Mouse (Mus musculus) E14TG2a.4 (cell line): ENCODE data around the gene Trim62.

Experiments
- H3K27me3 ChIP-seq: 2 replicates; pipeline ENCODE4 v1.6.1; 2014; ENCODE audit warnings: low read length, control low read depth; ENCODE audit not compliant: insufficient read depth
- H3K36me3 ChIP-seq: 2 replicates; pipeline ENCODE4 v1.6.1; 2014; ENCODE audit warnings: low read length, control low read depth; ENCODE audit not compliant: insufficient read depth
- H3K4me1 ChIP-seq: replicated peaks from 2 replicates; pipeline ENCODE4 v1.6.1; 2014; ENCODE audit warnings: low read depth, low read length, control low read depth
- H3K4me3 ChIP-seq: replicated peaks from 2 replicates; pipeline ENCODE4 v1.5.1; 2014; ENCODE audit warnings: mild to moderate bottlenecking, low read length
- H3K9me3 ChIP-seq: 2 replicates; pipeline ENCODE4 v1.6.1; 2014; ENCODE audit warnings: low read length, control low read depth
- CTCF ChIP-seq: conservative IDR thresholded peaks from 2 replicates; pipeline ENCODE4 v1.5.1; 2014; ENCODE audit warnings: low read length
- NANOG ChIP-seq: IDR thresholded peaks from 2 replicates; pipeline ENCODE4 v1.6.1; 2014; ENCODE audit warnings: borderline replicate concordance, low read length, mixed read lengths
- POU5F1 ChIP-seq: IDR thresholded peaks from 2 replicates; pipeline ENCODE4 v1.6.1; 2014; ENCODE audit warnings: low read length, borderline replicate concordance

Trim62 gene

GRCm38 (mm10) chr4:128883379-128883781 is at the start of gene Trim62:
TSS of gene Trim62 (plus strand) at chr4:128883580.
- Histone ChIP-seq H3K4me1 (peaks cover 37% of the 10 kb centered on the region), H3K4me3 (peak within 1 kb of the TSS; percentile 90), H3K36me3 (no peaks in the 10 kb centered on the region), H3K27me3 (peaks cover 72% of the 10 kb centered on the region), H3K9me3 (peaks cover 6% of the 10 kb centered on the region)
- TF ChIP-seq POU5F1 = no peak
- no peak for TF ChIP-seq CTCF
- TF ChIP-seq NANOG = no peak

GRCm38 (mm10) chr4:128838202-128838601 is 45.2 kb upstream of the Trim62 start:
- Histone ChIP-seq H3K36me3 (no peaks in the 10 kb centered on the region), H3K4me1 (peaks cover 29% of the 10 kb centered on the region), H3K27me3 (peaks cover 22% of the 10 kb centered on the region), H3K4me3 (no peak overlapping the region), H3K9me3 (no peaks in the 10 kb centered on the region)
- TF ChIP-seq NANOG (no peak), CTCF (no peak), POU5F1 (no peak)

GRCm38 (mm10) chr4:128839811-128840738 is 43.3 kb upstream of the Trim62 start:
- no peak for TF ChIP-seq POU5F1
- Histone ChIP-seq H3K4me3 (no peak overlapping the region), H3K9me3 (no peaks in the 10 kb centered on the region), H3K36me3 (no peaks in the 10 kb centered on the region), H3K4me1 (peaks cover 42% of the 10 kb centered on the region), H3K27me3 (peaks cover 22% of the 10 kb centered on the region)

GRCm38 (mm10) chr4:128841259-128841658 is 42.1 kb upstream of the Trim62 start:
- peaks cover 19% of the 10 kb centered on the region for H3K27me3 ChIP-seq
- H3K4me3 ChIP-seq = no peak overlapping the region
- H3K4me1 ChIP-seq = peaks cover 42% of the 10 kb centered on the region
- no peaks in the 10 kb centered on the region for H3K36me3 ChIP-seq
- TF ChIP-seq POU5F1 = no peak
- no peaks in the 10 kb centered on the region for H3K9me3 ChIP-seq

- Histone ChIP-seq H3K36me3 (no peaks in the 10 kb centered on the region), H3K4me1 (peaks cover 36% of the 10 kb centered on the region), H3K4me3 (no peak overlapping the region), H3K27me3 (peaks cover 5% of the 10 kb centered on the region; the same call in 1 of the 2 replicates), H3K9me3 (no peaks in the 10 kb centered on the region)
- no peak for TF ChIP-seq CTCF
- TF ChIP-seq POU5F1 = no peak
- no peak for TF ChIP-seq NANOG
Observed at GRCm38 (mm10) chr4:128844566-128844965, 38.8 kb upstream of the Trim62 start.

GRCm38 (mm10) chr4:128845367-128845973 is 37.9 kb upstream of the Trim62 start:
- H3K9me3 ChIP-seq = no peaks in the 10 kb centered on the region
- H3K27me3 ChIP-seq = no peaks in the 10 kb centered on the region
- no peaks in the 10 kb centered on the region for H3K36me3 ChIP-seq
- H3K4me1 ChIP-seq = peaks cover 33% of the 10 kb centered on the region
- no peak overlapping the region for H3K4me3 ChIP-seq
- TF ChIP-seq NANOG (no peak), CTCF (no peak), POU5F1 (no peak)

- TF ChIP-seq NANOG (no peak), POU5F1 (no peak), CTCF (no peak)
Observed at GRCm38 (mm10) chr4:128848961-128849360, 34.4 kb upstream of the Trim62 start.

GRCm38 (mm10) chr4:128849686-128850085 is 33.7 kb upstream of the Trim62 start:
- TF ChIP-seq CTCF = no peak
- Histone ChIP-seq H3K4me1 (peaks cover 15% of the 10 kb centered on the region), H3K4me3 (no peak overlapping the region), H3K36me3 (no peaks in the 10 kb centered on the region), H3K9me3 (no peaks in the 10 kb centered on the region), H3K27me3 (no peaks in the 10 kb centered on the region)

More at GRCm38 (mm10) chr4:128848961-128849360, 34.4 kb upstream of the Trim62 start:
- Histone ChIP-seq H3K4me1 (peaks cover 22% of the 10 kb centered on the region), H3K27me3 (no peaks in the 10 kb centered on the region), H3K36me3 (no peaks in the 10 kb centered on the region), H3K4me3 (no peak overlapping the region), H3K9me3 (no peaks in the 10 kb centered on the region)

GRCm38 (mm10) chr4:128852266-128852887 is 31.0 kb upstream of the Trim62 start:
- Histone ChIP-seq H3K4me3 (no peak overlapping the region), H3K9me3 (no peaks in the 10 kb centered on the region), H3K36me3 (no peaks in the 10 kb centered on the region), H3K27me3 (no peaks in the 10 kb centered on the region), H3K4me1 (peaks cover 12% of the 10 kb centered on the region)
- TF ChIP-seq NANOG (no peak), CTCF (no peak), POU5F1 (no peak)
